Mouse (Mus musculus): ENCODE results near the gene Pmepa1.

Pmepa1 gene

GRCm38 (mm10) chr2:173276409-173276808 is at the start of gene Pmepa1:
TSS of gene Pmepa1 (minus strand) at chr2:173276533.
- DNase-seq (ENCODE audit: low read depth, low spot score) = no peak

- no peak for DNase-seq (ENCODE audit: low read depth, low spot score)
Observed at GRCm38 (mm10) chr2:173321754-173322153, 45.4 kb upstream of the Pmepa1 start.

GRCm38 (mm10) chr2:173321194-173321593 is 44.9 kb upstream of the Pmepa1 start:
- DNase-seq (ENCODE audit: low read depth, low spot score) = no peak

DNA sequence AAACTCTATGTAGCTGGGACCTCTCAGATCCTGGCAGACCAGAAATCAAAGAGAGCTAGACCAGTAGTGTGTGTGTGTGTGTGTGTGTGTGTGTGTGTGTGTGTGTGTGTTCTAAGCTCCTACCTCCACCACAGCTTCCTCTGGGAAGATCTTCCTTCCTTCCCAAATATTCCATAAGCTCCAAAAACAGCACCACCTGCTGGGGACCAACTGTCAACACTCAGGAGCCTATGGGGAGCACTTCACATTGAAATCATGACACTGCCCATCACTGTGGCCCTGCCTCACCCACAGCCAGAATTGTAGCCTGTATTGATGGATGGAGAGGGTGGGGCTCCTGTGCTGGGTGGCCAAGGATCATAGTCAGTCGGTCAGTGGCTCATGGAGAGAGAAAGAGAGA is 38.0 kb upstream of the Pmepa1 start:
- DNase-seq (ENCODE audit: low read depth, low spot score) = no peak

DNA sequence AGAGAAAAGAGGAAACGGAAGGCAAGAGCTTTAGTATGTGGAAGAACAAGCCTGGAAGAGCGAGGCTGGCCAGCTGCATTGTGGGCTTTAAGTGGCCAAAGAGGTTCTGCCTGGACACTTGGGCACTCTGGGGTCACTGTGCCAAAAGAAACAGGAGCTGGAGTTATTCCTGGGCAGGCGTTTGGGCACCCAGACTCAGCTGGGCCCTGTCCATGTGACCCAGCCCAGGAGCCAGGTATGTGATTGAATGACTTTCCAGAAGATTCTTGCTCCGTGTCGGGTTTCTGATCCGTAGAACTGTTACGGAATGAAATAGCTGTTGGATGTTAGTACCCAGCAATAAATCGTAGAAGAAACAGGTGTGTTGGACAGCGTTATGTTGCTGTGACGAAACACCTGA is 32.2 kb upstream of the Pmepa1 start:
- DNase-seq (ENCODE audit: low read depth, low spot score) = no peak

GRCm38 (mm10) chr2:173307984-173308383 is 31.7 kb upstream of the Pmepa1 start:
- DNase-seq (ENCODE audit: low read depth, low spot score) = no peak

DNA sequence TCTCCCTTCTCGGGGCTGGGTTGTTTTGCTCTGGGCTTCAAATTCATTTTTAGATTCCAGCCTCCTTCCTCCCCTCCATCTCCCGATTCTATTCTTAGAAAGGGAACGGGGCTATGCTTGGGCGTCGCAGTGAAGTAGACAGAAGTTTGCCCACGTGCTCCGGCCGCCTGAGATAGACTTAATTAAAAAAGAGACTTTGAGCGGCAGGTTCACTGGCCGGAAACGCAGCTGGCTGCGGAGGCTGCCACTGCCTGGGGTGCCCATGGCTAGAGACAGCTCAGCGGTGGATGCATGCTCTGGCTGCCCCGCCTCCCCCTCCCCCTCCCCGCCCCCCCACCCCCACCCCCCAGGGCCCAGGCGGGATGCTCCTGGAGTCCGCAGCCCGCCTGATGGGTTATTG is 31.2 kb upstream of the Pmepa1 start:
- DNase-seq (ENCODE audit: low read depth, low spot score) = no peak

- DNase-seq (ENCODE audit: low read depth, low spot score) = no peak
Observed at GRCm38 (mm10) chr2:173306734-173307525, 30.6 kb upstream of the Pmepa1 start.

DNA sequence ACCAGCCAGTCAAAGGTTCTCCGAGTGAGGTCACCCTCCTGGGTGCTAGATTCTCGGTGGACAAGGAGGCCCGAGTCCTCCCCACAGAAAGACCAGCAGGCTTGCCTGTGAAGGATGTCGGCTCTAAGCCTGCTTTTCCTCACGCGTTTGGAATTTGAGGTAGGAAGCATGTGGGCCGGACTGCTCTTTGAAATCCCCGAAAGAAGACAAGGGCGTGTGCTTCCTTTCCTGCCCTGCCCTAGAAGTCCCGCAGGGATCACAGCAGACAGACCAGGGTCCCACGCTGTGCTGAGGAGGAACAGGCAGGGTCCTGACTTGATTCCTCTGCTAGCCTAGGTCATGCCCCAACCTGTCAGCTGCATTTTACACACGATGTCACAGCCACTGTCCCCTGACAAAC is 28.7 kb upstream of the Pmepa1 start:
- no peak for DNase-seq (ENCODE audit: low read depth, low spot score)

- no peak for DNase-seq (ENCODE audit: low read depth, low spot score)
Observed at GRCm38 (mm10) chr2:173300663-173301630, 24.6 kb upstream of the Pmepa1 start.

- DNase-seq (ENCODE audit: low read depth, low spot score) = no peak
Observed at GRCm38 (mm10) chr2:173296408-173296807, 20.1 kb upstream of the Pmepa1 start.

GRCm38 (mm10) chr2:173293042-173293441 is 16.7 kb upstream of the Pmepa1 start:
- no peak for DNase-seq (ENCODE audit: low read depth, low spot score)

- no peak for DNase-seq (ENCODE audit: low read depth, low spot score)
Observed at GRCm38 (mm10) chr2:173292551-173292950, 16.2 kb upstream of the Pmepa1 start.

DNA sequence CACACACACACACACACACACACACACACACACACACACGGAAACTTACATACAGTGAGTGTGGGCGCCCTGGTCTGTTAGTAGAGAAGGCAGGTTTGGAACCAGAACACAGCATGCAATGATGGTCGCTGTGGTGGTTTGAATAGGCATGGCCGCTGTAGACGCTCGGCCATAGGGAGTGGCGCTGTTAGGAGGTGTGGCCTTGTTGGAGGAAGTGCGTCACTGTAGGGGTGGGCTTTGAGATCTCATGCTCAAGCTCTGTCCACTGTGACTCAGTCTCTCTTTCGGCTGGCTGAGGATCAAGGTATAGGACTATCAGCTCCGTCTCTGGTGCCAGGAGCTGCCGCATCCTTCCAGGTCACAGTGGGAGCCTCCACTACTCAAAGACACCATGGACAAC is 14.6 kb upstream of the Pmepa1 start:
- no peak for DNase-seq (ENCODE audit: low read depth, low spot score)

GRCm38 (mm10) chr2:173289928-173290327 is 13.6 kb upstream of the Pmepa1 start:
- no peak for DNase-seq (ENCODE audit: low read depth, low spot score)

- no peak for DNase-seq (ENCODE audit: low read depth, low spot score)
Observed at GRCm38 (mm10) chr2:173285816-173286538, 9.6 kb upstream of the Pmepa1 start.

GRCm38 (mm10) chr2:173284771-173285170 is 8.4 kb upstream of the Pmepa1 start:
- DNase-seq (ENCODE audit: low read depth, low spot score) = no peak

DNA sequence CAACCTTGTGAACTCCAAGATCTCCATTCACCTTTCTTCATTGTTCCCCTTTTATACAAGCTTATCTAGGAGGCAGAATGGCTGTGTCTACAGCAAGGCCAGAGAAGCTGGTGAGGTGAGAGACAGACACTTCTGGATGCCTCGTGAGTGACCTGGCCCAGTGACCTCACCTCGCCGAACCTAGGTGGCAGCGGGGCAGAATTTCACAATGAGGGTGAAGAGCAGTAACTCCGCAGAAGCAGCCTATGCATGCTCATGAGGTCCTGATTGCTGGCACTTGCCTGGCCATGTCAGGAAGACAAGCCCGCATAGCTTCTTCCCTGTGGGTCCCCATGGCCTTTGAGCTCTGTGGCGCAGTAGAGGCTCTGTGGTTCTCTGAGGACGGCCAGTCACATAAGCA is 5.9 kb upstream of the Pmepa1 start:
- DNase-seq (ENCODE audit: low read depth, low spot score) = no peak

DNA sequence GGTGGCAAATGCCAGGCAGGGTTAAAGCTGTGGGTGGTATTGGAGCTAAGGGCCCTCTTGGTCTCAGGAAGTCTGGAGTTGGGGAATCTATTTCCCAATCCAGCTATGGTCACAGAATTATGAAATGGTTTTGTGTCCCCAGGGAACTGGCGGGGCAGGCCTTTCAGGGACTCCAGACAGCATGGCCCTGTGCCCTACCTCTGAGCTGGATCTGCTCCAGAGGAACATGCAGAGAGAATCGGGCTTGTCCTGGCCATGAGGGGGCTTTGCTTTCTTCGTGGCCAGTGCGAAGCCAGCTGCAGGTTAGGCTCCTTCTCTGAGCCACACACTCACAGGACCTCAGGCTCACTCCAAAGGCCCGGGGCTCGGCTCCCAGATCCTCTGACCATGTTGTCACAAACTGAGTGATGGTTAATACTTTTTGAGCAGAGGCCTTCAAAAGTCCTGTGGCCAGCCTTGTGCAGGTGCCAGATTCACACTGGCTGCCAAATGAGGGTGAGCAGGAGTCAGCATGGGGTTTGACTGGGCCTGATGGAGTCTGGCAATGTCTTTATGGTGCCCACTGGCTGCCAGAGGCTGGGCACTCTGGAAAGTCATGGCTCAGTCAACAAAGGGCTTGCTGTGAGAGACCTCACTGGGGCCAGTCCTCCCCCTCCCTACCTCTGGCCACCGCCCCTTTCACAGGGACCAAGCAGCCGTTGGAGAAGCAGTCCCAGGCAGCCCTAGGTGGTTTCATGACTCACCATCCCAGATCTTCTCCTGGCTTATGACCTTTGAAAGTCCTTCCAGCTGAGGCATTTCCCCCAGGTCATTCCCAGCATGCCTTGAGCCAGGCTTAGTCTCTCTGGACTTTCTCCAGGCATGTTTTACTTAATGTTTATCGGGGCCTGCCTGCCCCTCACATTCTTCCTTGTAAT is 4.9 kb upstream of the Pmepa1 start:
- no peak for DNase-seq (ENCODE audit: low read depth, low spot score)

DNA sequence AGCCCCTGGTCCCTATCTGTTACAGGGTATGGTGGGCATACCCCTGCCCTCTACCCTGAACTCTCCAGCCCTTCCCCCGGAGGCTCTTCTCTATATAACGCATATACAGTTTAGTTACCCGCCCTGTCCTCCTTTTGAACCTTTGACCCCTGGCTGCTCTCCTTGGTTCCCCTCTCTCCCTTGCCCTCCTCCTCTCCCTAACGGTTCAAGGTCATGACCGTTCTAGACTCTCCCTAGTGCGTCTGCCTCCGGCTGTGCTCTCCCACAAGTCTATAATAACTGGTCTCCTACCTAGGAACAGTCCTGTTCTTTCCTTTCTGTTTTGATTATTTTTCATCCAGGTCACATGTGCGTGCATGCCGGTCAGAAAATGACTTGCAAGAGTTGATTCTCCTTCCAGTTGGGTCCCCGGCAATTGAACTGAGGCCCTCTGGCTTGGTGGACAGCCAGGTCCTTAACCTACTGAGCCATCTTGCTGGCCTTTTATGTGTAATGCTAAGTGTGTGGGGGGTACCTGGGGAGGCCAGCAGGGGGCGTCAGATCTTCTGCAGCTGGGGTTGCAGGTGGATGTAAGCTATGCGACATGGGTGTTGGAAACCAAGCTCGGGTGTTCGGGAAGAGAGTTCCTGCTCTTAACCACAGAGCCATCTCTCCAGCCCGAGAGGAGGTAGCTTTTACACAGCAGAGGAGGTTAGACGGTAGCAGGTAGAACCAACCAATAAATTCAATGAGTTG is 2.7 kb upstream of the Pmepa1 start:
- peak; percentile 55 for DNase-seq (ENCODE audit: low read depth, low spot score)
